Mouse (Mus musculus) mouse embryonic stem cell (cell line): ENCODE measurements around the gene Lrrc72.

Experiments used
- in situ Hi-C, 2 experiments: fragments of 300-500 bp; cut with MboI; formaldehyde crosslinking; loops; 1 replicate in 1 of 2; 3 replicates in 1 of 2; pipeline ENCODE4 v1.14.3; 2019 to 2020; ENCODE audit warnings: low sequenced_read_pairs in 2 of 2, low pct_unique_long_range_greater_than_20kb in 1 of 2, mixed read lengths in 1 of 2; ENCODE audit not compliant: unreplicated experiment in 1 of 2

Gene Lrrc72

DNA sequence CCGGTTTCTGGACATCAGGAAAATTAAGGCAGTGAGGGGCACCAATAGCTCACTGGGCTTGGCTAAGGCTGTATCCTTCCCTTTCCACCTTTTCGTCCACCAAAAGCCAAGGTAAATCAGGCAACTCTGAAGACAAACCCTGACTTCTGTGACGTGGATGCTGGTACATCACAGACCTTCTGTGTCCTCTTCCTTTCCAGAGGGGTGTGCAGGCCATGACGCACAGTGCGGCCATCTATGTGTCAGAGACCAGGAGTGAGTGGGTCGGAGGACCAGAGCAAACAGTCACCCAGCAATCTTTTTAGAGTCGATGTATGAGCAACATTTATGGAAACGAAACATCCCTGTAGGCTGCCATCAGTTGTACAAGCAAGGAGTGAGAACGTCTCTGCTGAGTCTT is at the start of gene Lrrc72:
Gene Lrrc72 (minus strand): TSS at position 101 of the 400 bp plus-strand sequence.
- in situ Hi-C loops = no loop called here

DNA sequence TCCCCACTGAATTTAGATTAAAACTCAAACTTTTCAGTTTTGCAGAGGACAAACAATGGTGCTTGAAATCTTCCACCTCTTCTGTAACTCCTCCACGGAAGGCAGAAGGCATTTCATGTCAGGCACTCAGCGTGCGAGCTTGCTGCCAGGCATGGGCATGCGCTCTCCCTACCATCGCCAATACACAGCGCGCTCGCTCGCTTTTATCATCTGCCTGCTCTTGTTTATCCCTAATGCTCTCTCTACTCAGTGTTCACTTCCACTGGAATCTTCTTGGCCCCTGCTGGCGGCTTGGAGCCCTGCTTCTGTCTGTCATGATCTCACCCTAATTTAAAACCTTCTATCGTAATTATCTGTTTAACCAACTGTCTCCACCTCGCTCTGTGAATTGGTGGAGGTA is 49.1 kb upstream of the Lrrc72 start:
- in situ Hi-C loops = no loop called here

DNA sequence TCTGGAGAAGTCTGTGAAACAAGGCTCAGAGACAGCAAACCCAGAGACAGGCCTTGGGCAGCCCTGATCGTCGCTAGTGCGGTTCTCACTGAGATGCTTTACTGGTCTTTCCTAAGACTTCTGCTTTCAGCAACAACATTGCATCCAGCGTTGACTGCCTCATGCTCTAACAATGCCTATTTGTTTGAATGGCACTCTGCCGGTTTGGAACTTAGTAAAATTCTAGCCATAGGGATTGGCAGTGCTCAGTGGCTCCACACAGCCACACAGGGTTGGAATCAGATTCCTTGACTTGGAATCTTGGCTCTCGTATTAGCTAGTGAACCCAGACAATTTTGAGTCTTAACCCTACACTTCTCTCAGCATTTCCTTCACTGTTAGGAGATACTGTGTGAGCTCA is 38.1 kb upstream of the Lrrc72 start:
- in situ Hi-C loops = no loop called here

DNA sequence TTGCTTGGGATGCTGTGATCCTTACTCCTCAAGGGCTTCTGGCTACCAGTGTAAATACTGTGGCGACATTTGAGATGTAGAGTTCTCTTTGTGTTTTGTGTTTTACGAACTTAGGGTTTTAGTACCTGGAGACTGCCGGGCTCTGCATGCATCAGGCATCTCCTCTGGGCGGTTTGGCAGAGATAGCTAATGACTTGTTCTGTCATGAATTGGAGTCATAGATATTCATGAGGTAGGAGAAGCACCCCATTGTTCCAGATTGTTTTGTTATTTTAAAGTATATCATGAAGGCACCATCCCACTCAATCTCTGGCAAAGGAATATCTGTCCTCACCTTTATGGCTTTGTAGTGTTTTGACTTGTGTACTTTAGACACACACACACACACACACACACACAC is 37.3 kb upstream of the Lrrc72 start:
- in situ Hi-C loops = no loop called here

DNA sequence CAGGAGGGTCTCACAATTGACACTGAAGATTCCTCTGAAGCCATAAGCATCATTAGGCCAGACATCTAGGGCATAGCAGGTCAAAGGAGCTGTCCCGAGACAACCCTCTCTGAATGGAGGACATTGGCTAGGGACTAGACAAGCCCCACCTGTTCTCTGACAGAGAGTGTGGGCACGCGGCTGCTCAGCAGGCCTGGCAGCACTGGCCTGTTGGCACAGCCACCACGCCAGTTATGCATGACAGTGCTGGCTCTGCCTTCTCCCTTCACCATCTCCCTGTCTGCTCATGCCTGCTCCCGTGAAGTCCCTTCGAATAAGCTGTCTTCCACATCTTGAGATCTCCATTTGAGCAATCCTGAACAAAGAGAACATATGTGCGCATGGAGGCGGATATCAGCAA is 36.4 kb upstream of the Lrrc72 start:
- in situ Hi-C loops = no loop called here

DNA sequence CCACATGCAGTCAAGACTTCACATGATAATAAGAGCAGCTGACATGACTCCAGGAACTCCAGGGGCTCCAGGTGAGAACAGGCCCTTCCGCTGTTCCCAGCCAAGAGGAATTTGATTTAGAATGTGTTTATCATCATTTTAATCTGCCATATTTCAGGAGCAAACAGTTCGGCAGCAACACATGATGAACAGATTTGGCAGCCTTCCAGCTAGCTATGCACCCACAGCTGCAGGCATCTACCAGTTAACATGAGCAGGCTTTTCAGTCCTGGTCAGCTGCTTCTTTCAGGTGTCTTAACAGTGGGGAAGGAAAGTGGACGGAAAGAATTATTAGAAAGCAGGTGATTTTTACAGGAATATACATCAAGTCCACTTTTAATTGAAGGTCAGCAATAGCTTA is 21.6 kb upstream of the Lrrc72 start:
- in situ Hi-C loops = no loop called here

DNA sequence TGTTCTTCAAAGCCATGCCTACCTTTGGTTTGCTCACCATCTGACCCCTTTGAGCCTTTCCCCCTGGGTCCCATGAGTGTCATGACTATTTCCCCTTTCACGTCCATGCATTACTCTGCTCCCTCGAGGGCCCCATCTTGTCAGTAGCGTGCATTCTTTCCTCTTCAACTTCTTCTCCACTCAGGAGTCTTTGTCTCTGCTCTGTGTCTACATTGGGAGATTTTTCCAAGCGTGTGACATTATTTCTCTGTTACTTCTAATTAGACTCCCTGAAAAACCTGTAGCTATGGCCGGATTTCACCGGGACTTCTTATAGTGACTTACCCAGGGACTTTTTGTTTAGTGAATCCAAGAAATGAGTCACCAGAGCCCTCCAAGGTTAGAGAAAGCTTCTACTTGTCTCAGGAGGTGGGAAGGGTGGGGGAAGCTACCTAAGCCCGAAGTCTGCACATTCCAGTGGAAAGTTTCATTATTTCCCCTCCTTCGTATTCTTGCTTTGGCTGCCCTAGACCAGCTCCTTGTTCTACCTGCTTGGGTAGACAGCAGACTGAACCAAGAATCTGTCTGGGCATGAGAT is 14.6 kb upstream of the Lrrc72 start:
- in situ Hi-C loops = no loop called here

DNA sequence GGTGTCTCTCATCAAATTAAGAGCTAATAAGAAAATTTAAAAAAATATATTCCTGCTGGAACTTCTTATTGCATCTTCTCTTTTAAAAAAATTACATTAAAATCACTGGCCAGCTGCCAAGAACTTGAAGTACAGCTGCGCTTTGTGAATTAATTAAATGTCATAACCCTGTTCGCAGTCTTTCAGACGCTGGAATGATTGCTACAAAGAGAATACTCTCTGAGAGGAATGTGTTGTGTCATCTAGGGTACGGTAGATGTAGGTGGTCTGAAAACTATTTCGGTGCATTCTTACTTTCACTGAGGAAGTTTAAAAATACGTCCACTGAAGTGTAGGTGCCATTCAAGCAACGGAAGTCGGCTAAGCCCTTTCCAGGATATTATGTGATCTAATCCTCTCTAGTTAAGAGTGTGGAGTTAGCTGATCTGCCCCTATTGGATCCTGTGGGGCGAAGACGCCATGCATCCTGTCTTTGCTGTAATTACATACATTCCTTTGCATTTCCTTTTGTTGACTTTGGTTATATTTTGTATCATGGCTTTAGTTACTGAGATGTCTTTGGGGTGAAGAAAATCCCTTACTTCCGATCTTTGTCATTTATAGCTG is 9.0 kb upstream of the Lrrc72 start:
- in situ Hi-C loops = no loop called here

DNA sequence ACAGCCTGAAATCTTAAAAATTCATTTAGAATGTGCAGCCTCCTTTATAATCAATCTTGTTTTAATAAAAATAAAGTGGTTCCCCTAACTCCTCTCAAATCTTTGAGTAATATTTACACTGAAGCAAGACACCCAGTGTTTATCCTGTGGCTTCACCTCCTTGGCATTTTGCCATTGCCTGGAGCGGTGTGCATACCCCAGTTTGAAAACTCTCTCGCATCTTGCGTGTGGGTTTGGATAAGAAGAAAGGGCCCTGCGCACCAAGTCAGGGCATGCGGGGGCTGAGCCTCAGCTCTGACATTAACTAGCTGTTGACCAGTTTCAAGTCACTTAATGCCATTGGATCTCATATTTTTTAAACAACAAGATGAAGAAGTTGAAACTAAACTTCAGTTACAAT is 2.2 kb upstream of the Lrrc72 start:
- in situ Hi-C loops = no loop called here

DNA sequence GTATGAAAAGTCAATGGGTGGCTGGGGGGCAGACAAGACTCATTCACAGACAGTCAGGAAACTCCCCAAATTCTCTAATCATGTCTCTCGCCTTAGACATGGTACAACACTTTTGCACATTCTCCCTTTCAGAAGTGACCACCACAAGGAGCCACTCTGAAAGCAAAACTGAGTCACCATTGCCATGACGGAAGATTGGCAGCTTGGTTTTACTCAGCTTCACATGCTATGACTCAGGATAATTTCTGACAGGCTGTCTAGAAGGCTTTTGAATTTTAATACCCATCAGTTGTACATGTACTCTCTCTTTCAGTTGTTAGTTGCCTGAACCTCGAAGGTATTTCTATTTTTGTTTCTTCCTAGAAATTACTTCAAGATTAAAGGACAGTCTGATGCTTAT is 12.0 kb downstream of the Lrrc72 start:
- in situ Hi-C loops = no loop called here

DNA sequence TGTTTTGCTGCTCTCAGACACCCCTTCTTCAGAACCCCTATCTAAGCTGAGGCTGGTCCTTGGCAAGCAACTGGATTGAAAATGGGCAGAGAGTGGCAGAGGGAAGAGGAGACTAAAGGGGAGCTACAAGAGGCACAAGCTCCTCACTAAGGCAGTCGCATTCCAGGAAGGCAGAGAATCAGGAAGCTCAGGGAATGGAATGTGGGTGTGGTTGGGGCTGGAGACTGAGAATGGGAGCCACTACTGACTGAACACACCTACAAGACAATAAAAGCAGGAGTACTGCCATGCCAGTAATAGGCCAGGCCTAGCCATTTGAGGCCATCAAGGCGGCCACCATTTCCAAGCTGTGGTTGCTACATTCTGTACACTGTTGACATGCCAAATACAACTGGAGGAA is 21.8 kb downstream of the Lrrc72 start:
- in situ Hi-C loops = no loop called here

DNA sequence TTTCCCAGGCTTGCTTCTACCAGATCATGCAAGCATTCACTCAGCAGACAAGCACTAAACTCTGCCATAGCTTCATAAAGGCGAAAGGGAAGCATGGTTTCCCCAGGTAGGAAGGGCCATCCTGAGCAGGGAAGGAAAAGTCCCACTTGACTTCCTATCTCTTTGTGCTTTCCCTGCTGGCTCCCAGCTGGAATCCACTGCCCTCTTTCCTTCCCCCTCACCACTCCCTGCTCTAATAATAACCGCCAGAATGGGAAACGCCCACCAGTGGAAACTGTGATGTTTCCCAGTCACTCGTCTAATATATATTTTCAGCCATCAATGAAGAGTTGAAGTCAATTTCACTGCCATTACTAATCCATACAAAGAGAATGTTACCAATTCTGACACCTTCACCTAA is 28.8 kb downstream of the Lrrc72 start:
- in situ Hi-C loops = loop anchor here in 1 of 2 experiments (25.0 kb wide), 1 partner anchor 438 kb away; no protein-coding TSS in a partner anchor

DNA sequence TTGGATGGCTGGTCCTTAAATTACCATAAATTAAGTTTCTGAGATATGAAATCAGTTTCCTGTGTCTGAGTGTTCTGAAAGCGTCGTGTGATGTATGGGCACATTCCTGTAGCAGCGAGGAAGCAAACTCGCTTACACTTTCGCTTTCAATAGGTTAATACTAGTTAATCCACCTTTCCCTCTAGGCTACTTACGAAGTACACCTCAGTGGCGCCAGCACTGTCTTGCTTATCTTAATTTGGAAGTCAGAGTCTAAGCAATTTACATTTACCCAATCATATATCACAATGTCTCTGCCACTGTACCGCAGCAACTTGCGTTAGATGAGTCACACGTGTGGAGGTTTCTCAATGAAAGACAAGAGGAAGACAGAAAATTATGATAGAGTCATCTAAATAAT is 36.3 kb downstream of the Lrrc72 start:
- in situ Hi-C loops = loop anchor here in 1 of 2 experiments (25.0 kb wide), 1 partner anchor 445 kb away; no protein-coding TSS in a partner anchor

DNA sequence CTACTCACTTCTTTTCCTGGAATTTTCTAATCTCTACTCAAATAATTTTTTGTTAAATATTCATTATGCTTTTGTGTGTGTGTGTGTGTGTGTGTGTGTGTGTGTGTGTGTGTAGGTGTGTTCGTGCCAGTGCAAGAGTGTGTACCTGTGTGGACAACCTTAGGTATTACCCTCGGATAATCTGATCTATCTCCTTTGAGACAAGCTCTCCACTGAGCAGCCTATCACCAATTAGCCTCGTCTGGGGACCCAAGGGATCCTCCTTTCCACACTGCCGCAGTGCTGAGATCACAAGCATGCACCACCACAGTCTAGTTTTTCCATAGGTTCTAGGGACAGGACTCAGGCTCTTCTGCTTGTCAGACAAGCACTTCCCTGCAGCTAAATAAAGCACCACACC is 37.0 kb downstream of the Lrrc72 start:
- in situ Hi-C loops = loop anchor here in 1 of 2 experiments (25.0 kb wide), 1 partner anchor 446 kb away; no protein-coding TSS in a partner anchor

DNA sequence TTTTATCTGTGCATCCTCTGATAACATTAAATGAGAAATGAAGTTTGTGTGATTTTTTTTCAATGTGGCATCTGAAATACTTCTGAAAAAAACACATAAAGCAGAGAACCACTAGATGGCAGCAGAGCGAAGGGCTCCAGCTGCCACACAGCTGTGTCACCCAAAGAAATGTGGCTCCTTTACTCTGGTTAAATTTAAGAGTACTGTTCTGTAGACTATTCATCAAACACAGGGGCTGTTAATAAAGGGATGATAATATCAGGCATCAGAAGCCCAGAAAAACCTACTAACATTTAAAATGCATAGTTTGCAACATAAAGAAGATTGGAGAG is 38.1 kb downstream of the Lrrc72 start:
- in situ Hi-C loops = loop anchor here in 1 of 2 experiments (25.0 kb wide), 1 partner anchor 447 kb away; no protein-coding TSS in a partner anchor

DNA sequence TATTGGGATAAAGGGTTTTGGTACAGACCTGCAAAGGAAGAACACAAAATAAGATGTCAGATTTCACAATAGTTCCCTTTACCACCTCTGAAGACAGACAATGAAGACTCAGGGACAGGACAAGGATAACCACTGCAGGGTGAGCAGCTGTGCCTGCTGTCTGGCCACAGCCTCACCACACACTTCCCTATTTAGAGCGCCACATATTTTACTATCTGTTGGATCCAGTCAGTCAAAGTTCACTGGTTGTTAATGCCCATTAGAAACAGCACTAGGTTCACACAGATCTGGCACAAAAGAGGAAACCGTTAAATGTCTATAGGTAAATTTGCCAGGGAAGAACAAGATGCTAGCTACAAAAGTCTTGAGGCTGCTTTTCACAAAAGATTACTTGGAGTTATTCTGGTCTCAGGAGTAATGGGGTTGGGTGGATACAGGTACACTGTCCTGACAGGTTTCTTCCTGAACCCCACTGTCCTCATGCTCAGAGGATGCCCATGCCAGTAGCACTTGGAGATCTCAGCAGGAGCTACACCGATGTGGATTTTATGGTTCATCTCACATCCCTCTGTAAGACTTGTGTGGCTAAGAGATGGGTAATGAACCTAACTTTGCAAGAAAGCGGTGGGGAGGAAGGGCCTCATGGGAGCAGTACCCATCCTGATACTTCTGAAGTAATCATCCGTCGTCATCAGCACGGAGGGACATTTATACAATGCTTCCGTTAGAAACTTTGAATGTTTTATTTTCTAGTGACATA is 38.6 kb downstream of the Lrrc72 start:
- in situ Hi-C loops = loop anchor here in 1 of 2 experiments (25.0 kb wide), 1 partner anchor 448 kb away; no protein-coding TSS in a partner anchor

DNA sequence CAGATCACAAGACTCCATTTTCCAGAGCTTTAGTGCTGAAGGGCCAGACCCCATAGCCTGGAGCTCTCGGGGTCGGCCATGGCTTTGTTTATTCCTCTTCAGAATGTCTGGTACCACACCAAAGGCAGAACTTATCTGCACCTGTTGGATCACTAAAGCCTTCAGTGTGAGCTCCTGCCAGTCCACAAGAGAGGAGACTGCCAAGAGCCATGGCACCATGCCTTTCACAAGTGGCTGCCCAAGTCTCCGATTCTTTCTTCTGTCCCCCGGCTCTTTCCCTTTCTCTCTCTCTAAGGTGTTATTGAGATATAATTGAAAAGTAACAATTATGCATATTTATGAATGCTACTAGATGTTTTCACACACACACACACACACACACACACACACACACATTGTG is 43.1 kb downstream of the Lrrc72 start:
- in situ Hi-C loops = loop anchor here in 1 of 2 experiments (25.0 kb wide), 1 partner anchor 452 kb away; no protein-coding TSS in a partner anchor

DNA sequence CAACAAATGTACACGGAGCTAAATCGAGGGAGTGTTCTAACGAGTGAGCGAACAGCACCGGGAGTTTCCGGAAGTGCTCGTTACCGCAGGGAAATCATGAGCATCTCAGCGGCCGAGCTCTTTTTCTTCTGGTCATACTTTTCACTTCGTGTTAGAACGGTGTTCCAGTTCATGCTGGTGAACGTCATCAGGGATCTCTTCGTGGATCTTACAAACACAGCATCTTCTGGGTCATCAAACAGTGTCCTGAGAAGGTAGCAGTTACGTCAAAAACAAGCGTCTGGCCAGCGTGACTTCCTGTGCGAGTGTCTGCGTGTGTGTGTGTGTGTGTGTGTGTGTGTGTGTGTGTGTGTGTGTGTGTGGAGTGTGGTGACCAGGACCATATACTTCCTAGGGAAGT is 44.7 kb downstream of the Lrrc72 start:
- in situ Hi-C loops = loop anchor here in 1 of 2 experiments (25.0 kb wide), 1 partner anchor 454 kb away; no protein-coding TSS in a partner anchor

DNA sequence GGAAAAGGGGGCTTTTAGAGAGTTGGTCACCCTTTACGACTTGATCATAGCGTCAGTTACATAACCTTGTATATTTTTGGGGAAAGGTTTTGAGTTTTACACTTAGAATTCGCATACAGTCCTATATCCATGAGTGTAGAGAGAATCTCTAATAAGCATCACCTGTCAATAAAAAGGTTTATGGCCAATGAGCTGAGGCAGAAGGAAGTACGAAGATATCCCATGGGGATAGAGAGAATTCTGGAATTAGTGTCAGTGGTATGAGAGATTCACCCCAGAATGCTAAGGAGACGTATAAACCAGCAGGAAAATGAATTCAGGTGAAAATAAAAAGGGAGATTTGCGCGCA is 45.4 kb downstream of the Lrrc72 start:
- in situ Hi-C loops = loop anchor here in 1 of 2 experiments (25.0 kb wide), 1 partner anchor 455 kb away; no protein-coding TSS in a partner anchor
